Mouse (Mus musculus): ENCODE measurements around the gene Fem1b.

GRCm38 (mm10) chr9:62765346-62765745, 46.4 kb downstream of the Fem1b start:
- TF ChIP-seq CTCF (IDR thresholded peaks at IDR 0.05; ENCODE audit: control insufficient read depth, insufficient read depth, insufficient replicate concordance, low read depth, low read length), result no peak
- TF ChIP-seq POLR2A (IDR thresholded peaks at IDR 0.05; ENCODE audit: control insufficient read depth, low read depth, low read length), result no peak
